Mouse (Mus musculus): ENCODE measurements around the gene Nupl1. TPM values are rescaled to one million over a fixed set of nuclear protein-coding genes. Genes with fewer than 3 reads are reported as not detected.
A peak's percentile ranks its signal among the peaks of the same experiment; 100 is the strongest.

Nupl1 gene
- total RNA-seq, 1 experiment: not detected

- Histone ChIP-seq H3K9me3 (ENCODE audit: control insufficient read depth, insufficient read depth, low read depth, low read length) (no peaks in the 10 kb centered on the region), H3K4me1 (ENCODE audit: control insufficient read depth in 2 of 2, insufficient read depth in 2 of 2, low read length in 2 of 2, poor library complexity in 1 of 2) (peaks cover 0 to 3% of the 10 kb centered on the region in 2 experiments; a peak in 1 of 4 replicates), H3K9ac (ENCODE audit: insufficient read depth, low read depth, low read length, poor library complexity, severe bottlenecking) (no peak overlapping the region), H3K4me3 (ENCODE audit: insufficient read depth in 1 of 2, low read depth in 1 of 2, low read length in 2 of 2, poor library complexity in 1 of 2, severe bottlenecking in 1 of 2) (no peak overlapping the region), H3K27ac (ENCODE audit: insufficient read depth, low read depth, low read length, poor library complexity, severe bottlenecking) (no peak overlapping the region), H3K36me3 (ENCODE audit: control insufficient read depth, insufficient read depth, low read length, poor library complexity, severe bottlenecking) (no peaks in the 10 kb centered on the region)
- no peak for DNase-seq (ENCODE audit: low read depth, low spot score)
- in situ Hi-C loops (cut with MboI; ENCODE audit: low sequenced_read_pairs in 2 of 2, unreplicated experiment in 2 of 2): no loop called here
- TF ChIP-seq ZC3H11A (IDR thresholded peaks at IDR 0.05; ENCODE audit: borderline replicate concordance, low read depth, low read length) (no peak), ZNF384 (IDR thresholded peaks at IDR 0.05; ENCODE audit: low read depth, low read length) (no peak), MAFK (IDR thresholded peaks at IDR 0.05; ENCODE audit: insufficient read depth, low read depth, low read length) (no peak), CHD2 (IDR thresholded peaks at IDR 0.05; ENCODE audit: low read depth, low read length) (no peak), HCFC1 (IDR thresholded peaks at IDR 0.05; ENCODE audit: borderline replicate concordance, insufficient read depth, low read length) (no peak)
Measured at GRCm38 (mm10) chr14:60269333-60269732, 18.1 kb upstream of the Nupl1 start.

GRCm38 (mm10) chr14:60264990-60265876, 14.0 kb upstream of the Nupl1 start, which contains the start of gene Mtmr6:
TSS of gene Mtmr6 (plus strand) at chr14:60265228.
- H3K9me3 ChIP-seq (ENCODE audit: control insufficient read depth, insufficient read depth, low read depth, low read length): no peaks in the 10 kb centered on the region
- no peak within 1 kb of the TSS for H3K27ac ChIP-seq (ENCODE audit: insufficient read depth, low read depth, low read length, poor library complexity, severe bottlenecking)
- H3K9ac ChIP-seq (ENCODE audit: insufficient read depth, low read depth, low read length, poor library complexity, severe bottlenecking): peak within 1 kb of the TSS; percentile 79
- peaks cover 0 to 3% of the 10 kb centered on the region in 2 experiments; a peak in 1 of 4 replicates for H3K4me1 ChIP-seq (ENCODE audit: control insufficient read depth in 2 of 2, insufficient read depth in 2 of 2, low read length in 2 of 2, poor library complexity in 1 of 2)
- no peaks in the 10 kb centered on the region for H3K36me3 ChIP-seq (ENCODE audit: control insufficient read depth, insufficient read depth, low read length, poor library complexity, severe bottlenecking)
- TF ChIP-seq ZNF384 (IDR thresholded peaks at IDR 0.05; ENCODE audit: low read depth, low read length) (no peak), HCFC1 (IDR thresholded peaks at IDR 0.05; ENCODE audit: borderline replicate concordance, insufficient read depth, low read length) (peak; percentile 78; the same call in 1 of the 2 replicates), ZC3H11A (IDR thresholded peaks at IDR 0.05; ENCODE audit: borderline replicate concordance, low read depth, low read length) (no peak), MAFK (IDR thresholded peaks at IDR 0.05; ENCODE audit: insufficient read depth, low read depth, low read length) (no peak), CHD2 (IDR thresholded peaks at IDR 0.05; ENCODE audit: low read depth, low read length) (no peak)
- peak within 1 kb of the TSS; percentile 78 to 86 for H3K4me3 ChIP-seq (ENCODE audit: insufficient read depth in 1 of 2, low read depth in 1 of 2, low read length in 2 of 2, poor library complexity in 1 of 2, severe bottlenecking in 1 of 2)
- in situ Hi-C loops (cut with MboI; ENCODE audit: low sequenced_read_pairs in 2 of 2, unreplicated experiment in 2 of 2): no loop called here
- DNase-seq (ENCODE audit: low read depth, low spot score): peak; percentile 98

GRCm38 (mm10) chr14:60262316-60262715, 11.1 kb upstream of the Nupl1 start:
- Histone ChIP-seq H3K4me1 (ENCODE audit: control insufficient read depth in 2 of 2, insufficient read depth in 2 of 2, low read length in 2 of 2, poor library complexity in 1 of 2) (peaks cover 0 to 3% of the 10 kb centered on the region in 2 experiments; a peak in 1 of 4 replicates), H3K4me3 (ENCODE audit: insufficient read depth in 1 of 2, low read depth in 1 of 2, low read length in 2 of 2, poor library complexity in 1 of 2, severe bottlenecking in 1 of 2) (no peak overlapping the region), H3K27ac (ENCODE audit: insufficient read depth, low read depth, low read length, poor library complexity, severe bottlenecking) (no peak overlapping the region), H3K36me3 (ENCODE audit: control insufficient read depth, insufficient read depth, low read length, poor library complexity, severe bottlenecking) (no peaks in the 10 kb centered on the region), H3K9me3 (ENCODE audit: control insufficient read depth, insufficient read depth, low read depth, low read length) (no peaks in the 10 kb centered on the region), H3K9ac (ENCODE audit: insufficient read depth, low read depth, low read length, poor library complexity, severe bottlenecking) (peak overlapping the region; percentile 31; the same call in 1 of the 2 replicates)
- TF ChIP-seq MAFK (IDR thresholded peaks at IDR 0.05; ENCODE audit: insufficient read depth, low read depth, low read length) (no peak), CHD2 (IDR thresholded peaks at IDR 0.05; ENCODE audit: low read depth, low read length) (no peak), ZNF384 (IDR thresholded peaks at IDR 0.05; ENCODE audit: low read depth, low read length) (no peak), ZC3H11A (IDR thresholded peaks at IDR 0.05; ENCODE audit: borderline replicate concordance, low read depth, low read length) (no peak), HCFC1 (IDR thresholded peaks at IDR 0.05; ENCODE audit: borderline replicate concordance, insufficient read depth, low read length) (no peak)
- no peak for DNase-seq (ENCODE audit: low read depth, low spot score)
- in situ Hi-C loops (cut with MboI; ENCODE audit: low sequenced_read_pairs in 2 of 2, unreplicated experiment in 2 of 2): no loop called here

- H3K4me3 ChIP-seq (ENCODE audit: insufficient read depth in 1 of 2, low read depth in 1 of 2, low read length in 2 of 2, poor library complexity in 1 of 2, severe bottlenecking in 1 of 2): no peak overlapping the region
- DNase-seq (ENCODE audit: low read depth, low spot score): no peak
- no peaks in the 10 kb centered on the region for H3K9me3 ChIP-seq (ENCODE audit: control insufficient read depth, insufficient read depth, low read depth, low read length)
- no peak overlapping the region for H3K9ac ChIP-seq (ENCODE audit: insufficient read depth, low read depth, low read length, poor library complexity, severe bottlenecking)
- in situ Hi-C loops (cut with MboI; ENCODE audit: low sequenced_read_pairs in 2 of 2, unreplicated experiment in 2 of 2): no loop called here
- TF ChIP-seq ZC3H11A (IDR thresholded peaks at IDR 0.05; ENCODE audit: borderline replicate concordance, low read depth, low read length) (no peak), HCFC1 (IDR thresholded peaks at IDR 0.05; ENCODE audit: borderline replicate concordance, insufficient read depth, low read length) (no peak), CHD2 (IDR thresholded peaks at IDR 0.05; ENCODE audit: low read depth, low read length) (no peak), ZNF384 (IDR thresholded peaks at IDR 0.05; ENCODE audit: low read depth, low read length) (no peak), MAFK (IDR thresholded peaks at IDR 0.05; ENCODE audit: insufficient read depth, low read depth, low read length) (no peak)
- no peak overlapping the region for H3K27ac ChIP-seq (ENCODE audit: insufficient read depth, low read depth, low read length, poor library complexity, severe bottlenecking)
- H3K4me1 ChIP-seq (ENCODE audit: control insufficient read depth in 2 of 2, insufficient read depth in 2 of 2, low read length in 2 of 2, poor library complexity in 1 of 2): no peaks in the 10 kb centered on the region
- no peaks in the 10 kb centered on the region for H3K36me3 ChIP-seq (ENCODE audit: control insufficient read depth, insufficient read depth, low read length, poor library complexity, severe bottlenecking)
Measured at GRCm38 (mm10) chr14:60257851-60258250, 6.6 kb upstream of the Nupl1 start.
